Mouse (Mus musculus) cerebellum, postnatal 25 days (tissue): ENCODE measurements at regions not wholly inside any gene's neighbourhood (a gene's known extent, or its start where the extent isn't known, plus 50 kb on each side); places are given as distances from the start of the nearest gene placed in this dataset.
A peak's percentile ranks its signal among the peaks of the same experiment; 100 is the strongest.

ENCODE experiments used
- DNase-seq, 2 experiments: peaks; one replicate each; pipeline ENCODE4 v3.0.0; 2021; ENCODE audit warnings: mixed read lengths in 2 of 2

- no peak for DNase-seq
Measured at GRCm38 (mm10) chr8:36364567-36365231, 599.1 kb downstream of the Gm19410 start.

- peak; percentile 47 to 74 for DNase-seq
Measured at GRCm38 (mm10) chr8:36365945-36366344, 600.4 kb downstream of the Gm19410 start.

GRCm38 (mm10) chr8:36376579-36377350 is 611.2 kb downstream of the Gm19410 start:
- no peak for DNase-seq

- DNase-seq, result no peak
Measured at GRCm38 (mm10) chr8:36394487-36394886, 598.9 kb upstream of the AI429214 start.

GRCm38 (mm10) chr8:36396493-36396892 is 596.9 kb upstream of the AI429214 start:
- DNase-seq, result peak in 1 of 2 experiments; percentile 31

- peak; percentile 84 to 85 for DNase-seq
Measured at GRCm38 (mm10) chr8:36406706-36407105, 586.7 kb upstream of the AI429214 start.
